Mouse (Mus musculus) adrenal gland (tissue): Measurements from ENCODE around the gene Rfx4.

Source experiments
- intact Hi-C: fragments of 180-260 bp; cut with DNase I; formaldehyde crosslinking; loops from one replicate; pipeline ENCODE4 v1.15.1; 2025

Rfx4 gene

DNA sequence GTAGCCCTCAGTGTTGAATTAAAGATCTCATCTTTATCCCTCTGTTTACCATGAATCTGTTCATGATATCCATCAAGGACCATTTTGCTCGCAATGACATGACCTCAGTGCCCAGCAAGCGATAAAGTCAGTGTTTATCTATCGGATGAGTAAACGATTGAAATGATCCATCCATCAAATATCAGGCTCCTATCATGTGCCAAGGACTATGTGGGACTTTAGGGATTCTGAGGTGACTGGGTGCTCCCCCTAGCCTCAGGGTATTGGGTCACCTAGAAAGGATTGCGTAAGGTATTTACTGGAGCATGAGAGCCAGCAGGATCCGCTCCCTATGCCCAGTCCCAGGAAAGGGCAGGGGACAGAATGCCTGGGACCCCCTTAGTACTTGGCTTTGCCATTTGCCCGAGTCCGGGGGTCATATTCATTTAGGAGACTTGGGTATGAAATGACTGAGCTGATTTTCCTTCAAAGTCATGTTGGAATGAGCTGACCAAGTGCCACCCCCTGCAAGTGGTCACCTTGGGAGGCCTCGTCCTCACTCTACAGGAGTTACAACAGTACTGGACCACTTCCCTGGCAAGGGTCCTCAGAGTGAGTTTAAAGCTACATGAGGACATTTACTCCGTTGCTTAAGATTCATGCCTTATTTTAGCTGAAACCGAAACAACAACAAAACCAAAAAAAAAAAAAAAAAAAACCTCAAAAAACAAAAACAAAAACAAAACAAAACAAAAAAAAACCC is 55.5 kb downstream of the Rfx4 start:
- intact Hi-C loops, result no loop called here

- intact Hi-C loops, result no loop called here
These were observed 56.0 kb downstream of the Rfx4 start for GRCm38 (mm10) chr10:84811913-84812295.

- intact Hi-C loops, result no loop called here
These were observed 60.0 kb downstream of the Rfx4 start for GRCm38 (mm10) chr10:84815676-84816436.

DNA sequence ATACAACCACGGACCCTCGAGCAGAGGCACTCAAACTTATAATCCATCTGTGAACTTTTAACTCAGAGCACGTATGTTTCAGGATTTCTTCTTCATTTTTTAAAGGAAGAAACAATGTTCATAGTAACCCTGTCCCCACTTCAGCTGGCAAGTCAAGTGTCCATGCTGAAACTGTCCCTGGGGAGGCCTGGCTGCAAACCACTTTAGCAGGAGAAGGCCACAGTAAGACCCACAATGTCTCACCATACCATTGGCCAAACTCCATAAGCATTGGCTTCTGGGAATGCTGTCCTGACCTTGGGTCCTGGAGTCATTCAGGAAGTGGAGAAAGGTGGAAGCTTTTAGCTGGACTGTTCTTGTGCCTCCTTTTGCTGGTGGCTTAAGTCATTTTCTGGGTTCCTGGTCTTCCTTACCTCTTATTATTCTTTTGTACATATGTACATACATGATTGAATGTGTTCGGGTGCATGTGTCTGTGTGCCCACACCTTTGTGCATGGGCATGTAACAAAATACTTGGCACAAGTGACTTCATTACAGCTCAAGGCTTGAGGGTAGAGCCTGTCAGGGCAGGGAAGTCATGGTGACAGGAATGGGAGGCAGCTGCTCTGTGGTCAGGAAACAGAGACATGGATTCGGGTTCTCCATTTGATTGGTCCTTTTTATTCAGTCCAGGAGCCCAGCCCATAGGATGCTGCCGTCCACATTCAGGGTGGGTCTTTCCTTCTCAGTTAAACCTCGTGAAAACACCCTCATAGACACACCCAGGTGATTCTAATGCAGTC is 61.4 kb downstream of the Rfx4 start:
- intact Hi-C loops, result no loop called here

GRCm38 (mm10) chr10:84819669-84820068 is 63.8 kb downstream of the Rfx4 start:
- intact Hi-C loops, result no loop called here

- intact Hi-C loops, result no loop called here
These were observed 64.4 kb downstream of the Rfx4 start for GRCm38 (mm10) chr10:84820230-84820629.

DNA sequence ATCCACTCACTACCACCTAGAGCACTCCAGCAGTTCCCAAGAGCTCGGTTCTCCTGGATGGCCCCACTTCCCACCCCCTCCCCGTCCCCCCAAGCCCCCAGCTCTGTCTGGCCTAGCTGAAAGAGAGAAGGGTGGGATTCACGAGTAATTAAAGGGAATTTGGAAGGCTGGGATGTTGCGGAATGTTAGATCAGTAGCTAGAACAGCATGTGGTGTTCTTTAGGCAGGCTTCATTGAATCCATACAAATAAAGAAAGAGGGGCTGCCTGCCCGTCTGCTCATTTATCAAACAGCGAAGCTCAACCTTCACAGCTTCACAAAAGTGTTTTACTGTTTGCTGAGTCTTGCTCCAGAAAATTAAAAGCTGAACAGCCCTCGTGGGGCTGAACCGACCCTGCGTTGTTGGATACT is 66.9 kb downstream of the Rfx4 start:
- intact Hi-C loops, result no loop called here

- intact Hi-C loops, result no loop called here
These were observed 67.8 kb downstream of the Rfx4 start for GRCm38 (mm10) chr10:84823621-84824020.

GRCm38 (mm10) chr10:84829009-84829408 is 73.1 kb downstream of the Rfx4 start:
- intact Hi-C loops, result no loop called here

GRCm38 (mm10) chr10:84835596-84835995 is 79.7 kb downstream of the Rfx4 start:
- intact Hi-C loops, result loop anchor here (5.0 to 10.0 kb wide), 2 partner anchors 149 to 212 kb away; no protein-coding TSS in a partner anchor

- intact Hi-C loops, result loop anchor here (5.0 to 10.0 kb wide), 2 partner anchors 149 to 211 kb away; no protein-coding TSS in a partner anchor
These were observed 80.2 kb downstream of the Rfx4 start for GRCm38 (mm10) chr10:84836104-84836503.

DNA sequence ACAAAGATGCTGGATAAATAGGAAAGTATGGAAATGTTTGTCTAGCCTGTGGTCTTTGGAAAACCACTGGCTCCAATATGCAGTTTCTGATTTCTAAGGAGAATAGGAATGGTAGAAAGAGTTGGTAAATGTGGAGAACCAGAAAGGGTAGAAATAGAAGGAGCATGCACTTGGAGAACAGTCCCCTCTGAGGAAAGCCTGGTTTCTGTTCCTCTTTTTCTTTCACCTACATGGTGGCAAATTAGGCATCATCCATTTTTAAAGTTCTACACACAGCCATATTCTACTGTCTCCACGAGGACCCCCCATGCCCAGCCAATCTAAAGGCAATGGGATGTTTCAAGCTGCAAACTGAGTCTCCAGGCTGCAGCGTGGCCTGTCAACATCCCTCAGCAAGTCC is 81.5 kb downstream of the Rfx4 start:
- intact Hi-C loops, result loop anchor here (5.0 to 10.0 kb wide), 2 partner anchors 147 to 210 kb away; no protein-coding TSS in a partner anchor

- intact Hi-C loops, result loop anchor here (5.0 to 10.0 kb wide), 2 partner anchors 146 to 208 kb away; no protein-coding TSS in a partner anchor
These were observed 83.1 kb downstream of the Rfx4 start for GRCm38 (mm10) chr10:84838850-84839473.

GRCm38 (mm10) chr10:84846638-84847037 is 90.8 kb downstream of the Rfx4 start:
- intact Hi-C loops, result no loop called here

GRCm38 (mm10) chr10:84851981-84852979 is 96.4 kb downstream of the Rfx4 start:
- intact Hi-C loops, result no loop called here

DNA sequence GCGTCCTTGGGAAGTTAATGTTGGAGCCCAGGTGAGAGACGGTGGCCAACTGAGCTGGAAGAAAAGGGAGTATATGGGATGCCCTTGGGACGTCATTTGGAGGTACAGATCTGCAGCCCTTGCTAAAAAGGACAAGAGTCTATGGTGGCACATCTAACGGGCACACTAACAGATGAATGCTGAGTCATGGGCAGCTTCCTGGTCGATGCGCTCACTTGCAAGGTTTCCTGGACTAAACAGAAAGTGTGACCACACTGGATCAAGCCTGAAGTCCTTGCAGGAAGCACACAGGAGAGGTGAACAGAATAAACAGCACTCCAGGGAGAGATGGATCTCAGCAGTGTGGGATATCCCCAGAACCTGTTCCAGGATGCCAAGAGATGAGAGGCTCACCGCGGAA is 98.2 kb downstream of the Rfx4 start:
- intact Hi-C loops, result no loop called here

DNA sequence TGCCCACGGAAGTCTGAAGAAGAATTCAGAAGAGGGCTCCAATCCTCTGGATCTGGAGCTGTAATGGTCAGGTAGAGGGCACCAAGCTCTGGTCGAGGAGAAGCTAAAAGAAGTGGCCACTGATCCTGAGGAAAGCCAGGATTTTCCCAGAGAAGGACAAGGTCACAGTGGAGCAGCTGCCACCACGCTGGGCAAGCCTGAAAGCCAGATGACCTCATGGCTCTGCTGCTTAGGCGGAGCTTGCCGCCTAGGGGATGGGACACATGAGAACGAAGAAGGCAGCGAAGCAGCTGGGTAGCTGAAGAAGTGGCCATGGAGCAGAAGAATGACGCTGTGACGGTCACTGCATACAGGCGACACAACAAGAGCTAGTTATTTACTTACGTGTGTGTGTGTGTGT is 99.6 kb downstream of the Rfx4 start:
- intact Hi-C loops, result no loop called here

- intact Hi-C loops, result no loop called here
These were observed 102.5 kb downstream of the Rfx4 start for GRCm38 (mm10) chr10:84858371-84858770.

- intact Hi-C loops, result no loop called here
These were observed 103.1 kb downstream of the Rfx4 start for GRCm38 (mm10) chr10:84858806-84859496.
